Mouse (Mus musculus): ENCODE data around the gene Poll.

- no peak for TF ChIP-seq CTCF (IDR thresholded peaks at IDR 0.05; ENCODE audit: control insufficient read depth, insufficient read depth, low read length)
- TF ChIP-seq POLR2A (IDR thresholded peaks at IDR 0.05; ENCODE audit: borderline replicate concordance, control insufficient read depth, low read depth, low read length), result no peak
These were observed 28.8 kb downstream of the Poll start for GRCm38 (mm10) chr19:45531554-45531953.
